Mouse (Mus musculus) hindbrain, embryonic 12.5 days (tissue): ENCODE results near the gene Vwa2. TPM values are rescaled to one million over a fixed set of nuclear protein-coding genes. Genes with fewer than 3 reads are reported as not detected.

Source experiments
- ATAC-seq: fragments of 200-750 bp; cut with Nextera tagmentation; 2 replicates; pipeline ENCODE4 v1.8.0; 2017; ENCODE audit warnings: moderate TSS enrichment; ENCODE audit not compliant: low FRiP score
- H3K27ac ChIP-seq: fragments of 300-500 bp; sonication (generic); 2 replicates; pipeline ENCODE4 v1.5.1; 2016; ENCODE audit warnings: mild to moderate bottlenecking
- H3K27me3 ChIP-seq: fragments of 300-500 bp; sonication (generic); 2 replicates; pipeline ENCODE4 v1.6.1; 2016; ENCODE audit warnings: mild to moderate bottlenecking
- H3K36me3 ChIP-seq: fragments of 300-500 bp; sonication (generic); 2 replicates; pipeline ENCODE4 v1.6.1; 2016; ENCODE audit warnings: mild to moderate bottlenecking
- H3K4me1 ChIP-seq: fragments of 300-500 bp; sonication (generic); 2 replicates; pipeline ENCODE4 v1.6.1; 2016
- H3K4me2 ChIP-seq: fragments of 300-500 bp; sonication (generic); replicated peaks from 2 replicates; pipeline ENCODE4 v1.6.1; 2016; ENCODE audit warnings: mild to moderate bottlenecking
- H3K4me3 ChIP-seq: fragments of 300-500 bp; sonication (generic); 2 replicates; pipeline ENCODE4 v1.5.1; 2016; ENCODE audit warnings: mild to moderate bottlenecking
- H3K9ac ChIP-seq: fragments of 300-500 bp; sonication (generic); 2 replicates; pipeline ENCODE4 v1.6.1; 2016; ENCODE audit warnings: mild to moderate bottlenecking, moderate library complexity
- H3K9me3 ChIP-seq: fragments of 300-500 bp; sonication (generic); replicated peaks from 2 replicates; pipeline ENCODE4 v1.6.1; 2016; ENCODE audit warnings: mild to moderate bottlenecking
- WGBS: fragments of 180-500 bp; shearing (Covaris S2); methylation state at CpG from one replicate; pipeline ENCODE4 v1.1.7; 2016; 5-methylcytosine and 5-hydroxymethylcytosine counted together
- polyA plus RNA-seq: library from polyadenylated mRNA; unstranded; fragments of >200 nt; fragmentation: Nextera tagmentation; extraction: Ambion mirVana; gene quantifications from 2 replicates; pipeline ENCODE4 v1.2.1, GENCODE M21; 2016

Gene Vwa2
- polyA plus RNA-seq, 1 experiment from 2014 or later: 3.0 TPM

GRCm38 (mm10) chr19:56954857-56955256, 80.8 kb downstream of the Vwa2 start:
- H3K9ac ChIP-seq: no peak overlapping the region
- WGBS: 94% methylated on average over 13 of the region's 13 CpGs
- H3K4me1 ChIP-seq: no peaks in the 10 kb centered on the region
- no peak overlapping the region for H3K4me2 ChIP-seq
- no peak overlapping the region for H3K27ac ChIP-seq
- ATAC-seq: no peak
- no peaks in the 10 kb centered on the region for H3K27me3 ChIP-seq
- H3K36me3 ChIP-seq: no peaks in the 10 kb centered on the region
- no peaks in the 10 kb centered on the region for H3K9me3 ChIP-seq
- H3K4me3 ChIP-seq: no peak overlapping the region

DNA sequence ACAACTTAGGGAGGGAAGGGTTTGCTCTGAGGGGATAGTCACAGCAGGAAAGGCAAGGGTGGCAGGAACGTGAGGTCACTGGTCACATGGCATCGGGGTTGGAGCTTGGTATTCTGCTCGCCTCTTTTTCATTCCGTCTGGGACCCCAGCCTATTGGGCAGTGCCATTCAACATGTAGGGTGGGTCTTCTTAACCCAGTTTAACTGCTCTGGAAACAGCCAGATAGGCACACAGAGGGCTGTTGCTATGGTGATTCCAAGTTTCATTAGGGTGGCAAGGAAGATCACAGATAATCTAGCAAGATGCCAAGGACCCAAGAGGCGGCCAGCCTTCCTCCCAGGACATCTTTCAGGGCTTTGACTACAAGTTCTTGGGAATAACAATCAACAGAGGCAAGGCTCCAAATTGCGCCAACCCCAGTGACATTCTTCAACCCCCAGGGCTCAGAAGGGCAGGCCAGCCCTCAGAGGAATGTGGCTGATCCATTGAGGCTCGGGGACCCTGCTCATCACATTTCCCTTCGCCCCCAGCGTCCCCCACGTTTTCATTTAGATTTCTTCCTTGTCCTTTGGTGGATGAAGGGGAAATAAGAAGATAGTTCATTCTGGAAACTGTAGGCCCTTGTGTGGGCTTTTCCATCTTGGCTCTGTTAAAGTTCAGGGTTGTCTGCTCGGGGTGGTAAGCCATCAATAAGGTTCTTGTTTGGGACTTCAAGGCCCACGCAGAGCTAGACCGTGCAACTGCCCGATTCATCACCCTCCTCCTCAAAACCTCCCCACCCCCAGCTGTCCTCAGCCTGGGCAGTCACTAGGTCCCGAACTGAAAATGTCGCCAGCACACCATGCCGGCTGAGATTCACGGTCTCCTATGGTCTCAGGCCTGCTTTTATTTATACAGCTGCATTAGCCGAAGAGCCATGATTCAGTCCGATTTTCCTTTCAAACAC, 81.8 kb downstream of the Vwa2 start:
- WGBS: 70% methylated on average over 20 of the region's 20 CpGs
- Histone ChIP-seq H3K9me3 (no peaks in the 10 kb centered on the region), H3K4me3 (no peak overlapping the region), H3K9ac (no peak overlapping the region), H3K36me3 (no peaks in the 10 kb centered on the region), H3K4me1 (no peaks in the 10 kb centered on the region), H3K27ac (no peak overlapping the region), H3K27me3 (no peaks in the 10 kb centered on the region), H3K4me2 (no peak overlapping the region)
- no peak for ATAC-seq

GRCm38 (mm10) chr19:56958011-56958410, 84.0 kb downstream of the Vwa2 start:
- no peak overlapping the region for H3K4me2 ChIP-seq
- H3K36me3 ChIP-seq: no peaks in the 10 kb centered on the region
- H3K4me1 ChIP-seq: no peaks in the 10 kb centered on the region
- no peaks in the 10 kb centered on the region for H3K27me3 ChIP-seq
- H3K27ac ChIP-seq: no peak overlapping the region
- 78% methylated on average over 4 of the region's 4 CpGs for WGBS
- no peak for ATAC-seq
- no peak overlapping the region for H3K4me3 ChIP-seq
- H3K9ac ChIP-seq: no peak overlapping the region
- no peaks in the 10 kb centered on the region for H3K9me3 ChIP-seq

DNA sequence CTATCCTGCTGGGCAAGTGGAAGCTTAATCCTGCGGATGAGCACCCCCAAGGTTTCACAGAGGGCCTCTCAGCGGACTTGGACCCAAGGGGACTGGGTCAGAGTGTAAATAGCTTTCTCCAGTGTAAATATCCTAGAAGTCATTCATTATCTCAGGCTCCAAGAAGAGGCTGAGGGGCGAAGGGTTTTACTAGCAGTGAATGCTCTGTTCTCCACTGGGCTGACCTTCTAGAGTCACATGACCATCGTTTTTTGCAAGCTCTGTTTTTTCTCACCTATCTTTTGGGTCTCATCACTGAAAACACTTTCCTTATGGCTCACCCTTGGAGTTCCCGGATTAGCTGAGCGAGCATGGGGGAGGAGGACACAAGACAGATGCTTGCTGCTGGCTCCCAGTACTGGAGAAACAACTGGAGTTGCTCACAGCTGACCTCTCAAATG, 84.6 kb downstream of the Vwa2 start:
- H3K27ac ChIP-seq: no peak overlapping the region

GRCm38 (mm10) chr19:56959057-56959456, 85.0 kb downstream of the Vwa2 start:
- WGBS: 79% methylated on average over 2 of the region's 2 CpGs
- no peaks in the 10 kb centered on the region for H3K27me3 ChIP-seq
- ATAC-seq: no peak
- no peak overlapping the region for H3K9ac ChIP-seq
- H3K4me1 ChIP-seq: no peaks in the 10 kb centered on the region
- no peak overlapping the region for H3K4me3 ChIP-seq
- no peaks in the 10 kb centered on the region for H3K36me3 ChIP-seq
- H3K9me3 ChIP-seq: no peaks in the 10 kb centered on the region
- H3K27ac ChIP-seq: no peak overlapping the region
- no peak overlapping the region for H3K4me2 ChIP-seq

More for the DNA sequence above, 84.6 kb downstream of the Vwa2 start:
- no peak overlapping the region for H3K9ac ChIP-seq
- no peaks in the 10 kb centered on the region for H3K27me3 ChIP-seq
- H3K4me2 ChIP-seq: no peak overlapping the region
- H3K4me1 ChIP-seq: no peaks in the 10 kb centered on the region
- H3K9me3 ChIP-seq: no peaks in the 10 kb centered on the region
- ATAC-seq: no peak
- H3K36me3 ChIP-seq: no peaks in the 10 kb centered on the region
- 71% methylated on average over 6 of the region's 6 CpGs for WGBS
- no peak overlapping the region for H3K4me3 ChIP-seq

DNA sequence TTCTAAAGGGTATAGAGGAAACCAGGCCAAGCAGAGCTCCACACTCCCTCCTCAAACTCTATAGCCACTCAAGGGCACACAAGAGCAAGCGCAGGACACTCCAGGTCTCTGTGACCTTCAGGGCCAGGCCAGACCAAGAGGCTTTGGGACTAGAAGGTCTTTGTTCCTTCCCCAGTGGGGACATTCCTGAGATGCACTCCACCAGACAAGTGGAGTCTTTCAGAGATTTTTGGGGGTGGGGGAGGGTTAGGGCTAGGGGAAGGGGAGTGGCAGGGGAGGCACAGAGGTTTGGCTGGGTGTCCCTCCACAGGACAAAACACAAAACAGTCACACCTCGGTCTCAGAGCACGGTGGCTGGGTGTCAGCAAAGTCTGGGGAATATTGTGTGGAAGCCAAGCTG, 85.6 kb downstream of the Vwa2 start:
- Histone ChIP-seq H3K9ac (no peak overlapping the region), H3K27ac (no peak overlapping the region), H3K4me1 (no peaks in the 10 kb centered on the region), H3K4me3 (no peak overlapping the region), H3K4me2 (no peak overlapping the region), H3K27me3 (no peaks in the 10 kb centered on the region), H3K36me3 (no peaks in the 10 kb centered on the region), H3K9me3 (no peaks in the 10 kb centered on the region)
- 80% methylated on average over 3 of the region's 3 CpGs for WGBS
- ATAC-seq: no peak

Other genes with a start within 250 kb of the Vwa2 start
- 0.21 and 0.35 TPM in 2 replicates for gene Adrb1, start 152.1 kb upstream of the Vwa2 start, polyA plus RNA-seq
- 30.2 and 34.0 TPM in 2 replicates for gene Ccdc186, start 52.1 kb upstream of the Vwa2 start, polyA plus RNA-seq
- 1.0 and 1.5 TPM in 2 replicates for gene Tdrd1, start 48.0 kb upstream of the Vwa2 start, polyA plus RNA-seq
- gene Afap1l2, start 134.0 kb downstream of the Vwa2 start, polyA plus RNA-seq: 8.1 and 9.1 TPM in 2 replicates